Mouse (Mus musculus) midbrain, embryonic 12.5 days (tissue): ENCODE data around the gene Zbtb46. TPM values are rescaled to one million over a fixed set of nuclear protein-coding genes. Genes with fewer than 3 reads are reported as not detected.

Experiments used
- polyA plus RNA-seq: library from polyadenylated mRNA; unstranded; fragments of >200 nt; fragmentation: Nextera tagmentation; extraction: Ambion mirVana; gene quantifications from 2 replicates; pipeline ENCODE4 v1.2.1, GENCODE M21; 2016

Zbtb46 gene
- polyA plus RNA-seq, 1 experiment from 2014 or later, result 22.2 TPM

Other genes starting within 250 kb of the Zbtb46 start
- 0.15 TPM in 1 of 2 replicates, not detected in the other for gene Srms, start 246.2 kb downstream of the Zbtb46 start, polyA plus RNA-seq
- gene Fndc11, start 239.4 kb downstream of the Zbtb46 start, polyA plus RNA-seq, result 0.15 and 0.20 TPM in 2 replicates
- gene Helz2, start 217.4 kb downstream of the Zbtb46 start, polyA plus RNA-seq, result 0.48 and 0.55 TPM in 2 replicates
- 23.4 and 23.9 TPM in 2 replicates for gene Gmeb2, start 171.4 kb downstream of the Zbtb46 start, polyA plus RNA-seq
- gene Stmn3, start 144.9 kb downstream of the Zbtb46 start, polyA plus RNA-seq, result 443 and 455 TPM in 2 replicates
- gene Rtel1, start 139.7 kb downstream of the Zbtb46 start, polyA plus RNA-seq, result 54.2 and 55.3 TPM in 2 replicates
- gene Zgpat, start 94.5 kb downstream of the Zbtb46 start, polyA plus RNA-seq, result 69.4 and 75.0 TPM in 2 replicates
- 84.0 and 84.2 TPM in 2 replicates for gene Arfrp1, start 94.0 kb downstream of the Zbtb46 start, polyA plus RNA-seq
- 36.2 and 40.3 TPM in 2 replicates for gene Lime1, start 79.3 kb downstream of the Zbtb46 start, polyA plus RNA-seq
- not detected in 2 replicates for gene Abhd16b, start 33.8 kb upstream of the Zbtb46 start, polyA plus RNA-seq
- gene Tpd52l2, start 37.7 kb upstream of the Zbtb46 start, polyA plus RNA-seq, result 122 and 135 TPM in 2 replicates
- gene Dnajc5, start 61.1 kb upstream of the Zbtb46 start, polyA plus RNA-seq, result 137 and 140 TPM in 2 replicates
- 60.4 and 71.6 TPM in 2 replicates for gene Uckl1, start 125.5 kb upstream of the Zbtb46 start, polyA plus RNA-seq
- gene Prpf6, start 132.4 kb upstream of the Zbtb46 start, polyA plus RNA-seq, result 75.2 and 80.5 TPM in 2 replicates
- gene Zfp512b, start 133.4 kb upstream of the Zbtb46 start, polyA plus RNA-seq, result 71.9 and 85.5 TPM in 2 replicates
- gene Samd10, start 139.8 kb upstream of the Zbtb46 start, polyA plus RNA-seq, result 88.8 and 92.4 TPM in 2 replicates
- not detected in 2 replicates for gene Gm29797, start 197.6 kb upstream of the Zbtb46 start, polyA plus RNA-seq
- 15.4 and 19.3 TPM in 2 replicates for gene Sox18, start 212.2 kb upstream of the Zbtb46 start, polyA plus RNA-seq
- 21.1 and 23.3 TPM in 2 replicates for gene Tcea2, start 220.9 kb upstream of the Zbtb46 start, polyA plus RNA-seq
- gene Rgs19, start 234.6 kb upstream of the Zbtb46 start, polyA plus RNA-seq, result 44.9 and 45.3 TPM in 2 replicates
- gene Lkaaear1, start 239.0 kb upstream of the Zbtb46 start, polyA plus RNA-seq, result not detected in 2 replicates